Mouse (Mus musculus): ENCODE data around the gene Lmtk2.

Gene Lmtk2

GRCm38 (mm10) chr5:144162080-144162812, 62.0 kb downstream of the Lmtk2 start:
- in situ Hi-C loops (cut with MboI; ENCODE audit: low pct_unique_long_range_greater_than_20kb in 1 of 2, low sequenced_read_pairs in 2 of 2, unreplicated experiment in 1 of 2) = no loop called here

- in situ Hi-C loops (cut with MboI; ENCODE audit: low pct_unique_long_range_greater_than_20kb in 1 of 2, low sequenced_read_pairs in 2 of 2, unreplicated experiment in 1 of 2) = no loop called here
Observed at GRCm38 (mm10) chr5:144162813-144163517, 62.7 kb downstream of the Lmtk2 start.

- in situ Hi-C loops (cut with MboI; ENCODE audit: low pct_unique_long_range_greater_than_20kb in 1 of 2, low sequenced_read_pairs in 2 of 2, unreplicated experiment in 1 of 2) = no loop called here
Observed at GRCm38 (mm10) chr5:144165756-144166155, 65.5 kb downstream of the Lmtk2 start.

- in situ Hi-C loops (cut with MboI; ENCODE audit: low pct_unique_long_range_greater_than_20kb in 1 of 2, low sequenced_read_pairs in 2 of 2, unreplicated experiment in 1 of 2) = no loop called here
Observed at GRCm38 (mm10) chr5:144169275-144169975, 69.2 kb downstream of the Lmtk2 start.

GRCm38 (mm10) chr5:144173648-144174047, 73.4 kb downstream of the Lmtk2 start:
- in situ Hi-C loops (cut with MboI; ENCODE audit: low pct_unique_long_range_greater_than_20kb in 1 of 2, low sequenced_read_pairs in 2 of 2, unreplicated experiment in 1 of 2) = no loop called here

- in situ Hi-C loops (cut with MboI; ENCODE audit: low pct_unique_long_range_greater_than_20kb in 1 of 2, low sequenced_read_pairs in 2 of 2, unreplicated experiment in 1 of 2) = no loop called here
Observed at GRCm38 (mm10) chr5:144178216-144178615, 78.0 kb downstream of the Lmtk2 start.

- in situ Hi-C loops (cut with MboI; ENCODE audit: low pct_unique_long_range_greater_than_20kb in 1 of 2, low sequenced_read_pairs in 2 of 2, unreplicated experiment in 1 of 2) = no loop called here
Observed at GRCm38 (mm10) chr5:144181249-144181648, 81.0 kb downstream of the Lmtk2 start.

- in situ Hi-C loops (cut with MboI; ENCODE audit: low pct_unique_long_range_greater_than_20kb in 1 of 2, low sequenced_read_pairs in 2 of 2, unreplicated experiment in 1 of 2) = no loop called here
Observed at GRCm38 (mm10) chr5:144182542-144183247, 82.5 kb downstream of the Lmtk2 start.

GRCm38 (mm10) chr5:144183248-144183559, 83.0 kb downstream of the Lmtk2 start:
- in situ Hi-C loops (cut with MboI; ENCODE audit: low pct_unique_long_range_greater_than_20kb in 1 of 2, low sequenced_read_pairs in 2 of 2, unreplicated experiment in 1 of 2) = no loop called here

- in situ Hi-C loops (cut with MboI; ENCODE audit: low pct_unique_long_range_greater_than_20kb in 1 of 2, low sequenced_read_pairs in 2 of 2, unreplicated experiment in 1 of 2) = no loop called here
Observed at GRCm38 (mm10) chr5:144183647-144184335, 83.6 kb downstream of the Lmtk2 start.

- in situ Hi-C loops (cut with MboI; ENCODE audit: low pct_unique_long_range_greater_than_20kb in 1 of 2, low sequenced_read_pairs in 2 of 2, unreplicated experiment in 1 of 2) = no loop called here
Observed at GRCm38 (mm10) chr5:144184350-144185045, 84.3 kb downstream of the Lmtk2 start.

- in situ Hi-C loops (cut with MboI; ENCODE audit: low pct_unique_long_range_greater_than_20kb in 1 of 2, low sequenced_read_pairs in 2 of 2, unreplicated experiment in 1 of 2) = no loop called here
Observed at GRCm38 (mm10) chr5:144188422-144188821, 88.2 kb downstream of the Lmtk2 start.

GRCm38 (mm10) chr5:144189327-144189726, 89.1 kb downstream of the Lmtk2 start:
- in situ Hi-C loops (cut with MboI; ENCODE audit: low pct_unique_long_range_greater_than_20kb in 1 of 2, low sequenced_read_pairs in 2 of 2, unreplicated experiment in 1 of 2) = no loop called here

- in situ Hi-C loops (cut with MboI; ENCODE audit: low pct_unique_long_range_greater_than_20kb in 1 of 2, low sequenced_read_pairs in 2 of 2, unreplicated experiment in 1 of 2) = no loop called here
Observed at GRCm38 (mm10) chr5:144189950-144190583, 89.8 kb downstream of the Lmtk2 start, which contains the start of gene Bhlha15. TSS of gene Bhlha15 (plus strand) at chr5:144190286.

- in situ Hi-C loops (cut with MboI; ENCODE audit: low pct_unique_long_range_greater_than_20kb in 1 of 2, low sequenced_read_pairs in 2 of 2, unreplicated experiment in 1 of 2) = no loop called here
Observed at GRCm38 (mm10) chr5:144191026-144191425, 90.8 kb downstream of the Lmtk2 start.

GRCm38 (mm10) chr5:144192673-144193072, 92.4 kb downstream of the Lmtk2 start:
- in situ Hi-C loops (cut with MboI; ENCODE audit: low pct_unique_long_range_greater_than_20kb in 1 of 2, low sequenced_read_pairs in 2 of 2, unreplicated experiment in 1 of 2) = no loop called here

GRCm38 (mm10) chr5:144194416-144194815, 94.2 kb downstream of the Lmtk2 start:
- in situ Hi-C loops (cut with MboI; ENCODE audit: low pct_unique_long_range_greater_than_20kb in 1 of 2, low sequenced_read_pairs in 2 of 2, unreplicated experiment in 1 of 2) = no loop called here
